Mouse (Mus musculus): ENCODE measurements around the gene Snrpg. TPM values are rescaled to one million over a fixed set of nuclear protein-coding genes. Genes with fewer than 3 reads are reported as not detected.
"Not testable (repeated sequence)": the region's sequence is repeated elsewhere in the genome, so short reads cannot be mapped to it uniquely, and the experiment has no call there.

Gene Snrpg
- 122 and 159 TPM in 2 replicates for polyA plus RNA-seq (2012; ENCODE audit: insufficient read depth, insufficient read length, missing spikeins)

DNA sequence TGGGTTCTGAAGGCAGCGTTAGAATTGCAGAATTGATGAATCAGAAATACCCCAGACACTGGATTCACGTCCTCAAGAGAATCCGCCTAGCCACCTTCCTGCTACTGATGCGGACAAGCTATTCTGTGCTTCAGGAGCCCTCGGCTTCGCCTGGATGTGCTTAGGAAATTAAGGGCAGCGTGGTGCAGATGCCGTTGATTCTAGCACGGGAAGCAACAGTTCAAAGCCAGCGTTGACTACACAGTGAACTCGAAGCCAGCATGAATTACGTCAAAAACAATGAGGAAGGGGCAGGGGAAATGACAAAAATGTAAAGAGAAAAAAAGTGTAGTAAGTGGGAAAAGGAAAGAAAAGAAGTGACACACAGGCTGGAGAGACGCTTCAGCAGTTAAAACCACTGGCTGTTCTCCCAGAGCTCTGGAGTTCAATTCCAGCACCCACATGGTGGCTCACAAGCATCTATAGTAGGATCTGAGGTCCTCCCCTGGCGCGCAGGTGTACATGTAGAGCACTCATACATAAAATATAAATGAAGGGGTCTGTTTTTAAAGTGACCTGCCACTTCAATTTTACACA is at the start of gene Snrpg:
TSS of gene Snrpg (plus strand) at position 541 of the 576 bp plus-strand sequence.
- H3K4me1 ChIP-seq (ENCODE audit: control insufficient read depth, insufficient read depth, low read length) = peaks cover 13% of the 10 kb centered on the region
- 0 out of 2 replicates have a peak, but pooled peaks have one; percentile 34 for TF ChIP-seq POLR2A (IDR thresholded peaks at IDR 0.05; ENCODE audit: borderline replicate concordance, low read depth, low read length)
- TF ChIP-seq CTCF (IDR thresholded peaks at IDR 0.05; ENCODE audit: low read depth, low read length) = no peak
- peak within 1 kb of the TSS; percentile 84 for H3K4me3 ChIP-seq (ENCODE audit: insufficient read depth, low read length)
- peak within 1 kb of the TSS; percentile 43 for H3K27ac ChIP-seq (ENCODE audit: insufficient read depth, low read depth, low read length)

DNA sequence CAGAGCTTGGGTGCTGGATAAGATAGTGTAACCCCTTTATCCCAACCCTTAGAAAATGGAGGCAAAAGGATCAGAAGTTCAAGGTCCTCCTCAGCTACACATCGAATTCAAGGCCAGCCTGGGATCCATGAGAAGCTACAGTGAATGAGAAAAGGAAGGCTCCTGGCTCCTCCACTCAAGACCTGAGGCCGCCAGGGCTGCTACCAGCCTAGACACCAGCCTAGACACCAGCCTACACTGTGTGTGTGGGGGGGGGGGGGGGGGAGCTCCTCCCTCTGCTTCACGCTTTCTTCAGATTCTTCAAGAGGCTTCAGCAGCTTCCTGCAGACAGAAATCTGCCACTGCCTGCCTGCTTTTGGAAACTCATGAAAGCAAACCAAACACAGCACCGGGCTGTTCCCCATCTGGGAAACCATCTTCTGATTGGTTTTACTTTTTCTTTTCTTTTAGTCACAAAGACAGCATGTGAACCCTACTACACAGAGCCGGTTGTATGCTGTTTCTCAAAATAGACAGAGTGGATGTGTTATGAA is 49.0 kb upstream of the Snrpg start:
- Histone ChIP-seq H3K4me3 (ENCODE audit: insufficient read depth, low read length) (no peak overlapping the region), H3K27ac (ENCODE audit: insufficient read depth, low read depth, low read length) (no peak overlapping the region), H3K4me1 (ENCODE audit: control insufficient read depth, insufficient read depth, low read length) (no peaks in the 10 kb centered on the region)
- TF ChIP-seq CTCF (IDR thresholded peaks at IDR 0.05; ENCODE audit: low read depth, low read length) (no peak), POLR2A (IDR thresholded peaks at IDR 0.05; ENCODE audit: borderline replicate concordance, low read depth, low read length) (no peak)

DNA sequence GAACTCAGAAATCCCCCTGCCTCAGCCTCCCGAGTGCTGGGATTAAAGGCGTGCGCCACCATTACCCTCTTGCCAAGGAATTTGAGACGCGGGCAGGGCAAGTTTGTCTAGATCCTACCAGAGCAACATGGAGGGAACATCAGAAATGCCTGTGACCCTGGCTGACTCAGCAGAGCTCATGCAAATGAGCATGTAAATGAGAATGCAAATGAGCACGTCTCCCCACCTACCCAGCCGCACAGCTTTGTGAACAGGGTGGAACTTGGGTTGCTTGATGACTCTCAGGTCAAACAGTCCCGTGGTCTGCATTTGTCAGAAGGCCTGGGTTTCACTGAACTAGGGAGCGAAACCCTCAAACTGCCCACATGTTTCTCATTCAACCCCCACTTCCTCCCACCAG is 48.1 kb upstream of the Snrpg start:
- TF ChIP-seq CTCF (IDR thresholded peaks at IDR 0.05; ENCODE audit: low read depth, low read length) (no peak), POLR2A (IDR thresholded peaks at IDR 0.05; ENCODE audit: borderline replicate concordance, low read depth, low read length) (no peak)
- no peaks in the 10 kb centered on the region for H3K4me1 ChIP-seq (ENCODE audit: control insufficient read depth, insufficient read depth, low read length)
- no peak overlapping the region for H3K27ac ChIP-seq (ENCODE audit: insufficient read depth, low read depth, low read length)
- no peak overlapping the region for H3K4me3 ChIP-seq (ENCODE audit: insufficient read depth, low read length)

DNA sequence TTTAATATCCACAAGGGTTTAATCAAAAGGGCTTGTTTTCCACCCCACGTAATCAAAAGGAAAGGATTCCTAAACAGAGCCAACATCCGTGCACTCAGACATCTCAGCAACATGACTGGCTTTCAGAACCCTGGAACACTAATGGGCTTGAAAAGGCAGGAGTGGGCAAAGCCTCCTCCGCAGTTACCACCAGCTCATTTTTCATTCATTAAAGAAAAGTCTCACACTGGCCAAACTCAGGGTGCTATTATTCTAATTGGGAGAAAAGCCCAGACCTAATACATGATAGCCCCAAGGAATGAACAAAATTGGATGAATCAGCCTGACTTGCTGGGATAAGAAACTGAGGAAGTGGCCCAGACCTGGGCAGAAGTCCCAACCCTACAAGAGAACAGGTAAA is 46.7 kb upstream of the Snrpg start:
- Histone ChIP-seq H3K27ac (ENCODE audit: insufficient read depth, low read depth, low read length) (no peak overlapping the region), H3K4me1 (ENCODE audit: control insufficient read depth, insufficient read depth, low read length) (no peaks in the 10 kb centered on the region), H3K4me3 (ENCODE audit: insufficient read depth, low read length) (no peak overlapping the region)
- TF ChIP-seq POLR2A (IDR thresholded peaks at IDR 0.05; ENCODE audit: borderline replicate concordance, low read depth, low read length) (no peak), CTCF (IDR thresholded peaks at IDR 0.05; ENCODE audit: low read depth, low read length) (no peak)

DNA sequence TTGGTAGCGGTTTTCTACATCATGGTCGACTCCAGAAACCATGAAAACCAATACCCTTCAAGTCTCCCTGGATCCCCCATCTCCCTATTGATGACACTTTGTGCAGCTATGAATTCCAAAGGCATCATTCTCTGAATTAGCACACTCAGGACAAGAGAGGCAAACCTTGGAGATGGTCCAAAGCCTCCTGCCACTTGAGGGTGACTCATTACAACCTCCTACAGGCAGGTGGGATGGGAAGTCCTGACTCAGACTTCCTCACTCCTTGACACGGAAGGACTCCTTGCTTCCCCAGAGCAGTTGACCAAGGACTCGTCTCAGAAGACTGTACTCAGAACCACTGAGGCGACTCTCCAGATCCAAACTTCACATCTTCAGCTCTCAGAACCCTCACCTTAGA is 45.5 kb upstream of the Snrpg start:
- no peak for TF ChIP-seq CTCF (IDR thresholded peaks at IDR 0.05; ENCODE audit: low read depth, low read length)
- no peak for TF ChIP-seq POLR2A (IDR thresholded peaks at IDR 0.05; ENCODE audit: borderline replicate concordance, low read depth, low read length)
- no peak overlapping the region for H3K4me3 ChIP-seq (ENCODE audit: insufficient read depth, low read length)
- no peaks in the 10 kb centered on the region for H3K4me1 ChIP-seq (ENCODE audit: control insufficient read depth, insufficient read depth, low read length)
- no peak overlapping the region for H3K27ac ChIP-seq (ENCODE audit: insufficient read depth, low read depth, low read length)

DNA sequence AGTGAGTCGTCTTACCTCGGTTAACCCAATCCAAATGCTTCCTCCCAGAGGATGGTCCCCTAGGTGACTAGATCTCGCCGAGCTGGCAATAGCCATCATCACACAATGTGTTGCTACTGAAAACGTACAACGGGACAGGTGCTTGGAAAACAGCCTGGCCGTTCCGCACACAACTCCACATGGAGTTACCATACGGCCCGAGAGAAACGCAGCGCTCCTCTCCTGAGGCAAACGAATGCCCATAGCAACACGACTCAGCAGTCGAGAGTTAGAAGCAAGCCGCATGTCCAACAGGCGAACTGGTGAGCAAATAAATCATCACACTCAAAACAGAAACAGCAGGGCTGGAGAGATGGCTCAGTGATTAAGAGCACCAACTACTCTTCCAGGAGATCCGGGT is 44.2 kb upstream of the Snrpg start:
- Histone ChIP-seq H3K27ac (ENCODE audit: insufficient read depth, low read depth, low read length) (no peak overlapping the region), H3K4me1 (ENCODE audit: control insufficient read depth, insufficient read depth, low read length) (no peaks in the 10 kb centered on the region), H3K4me3 (ENCODE audit: insufficient read depth, low read length) (no peak overlapping the region)
- TF ChIP-seq POLR2A (IDR thresholded peaks at IDR 0.05; ENCODE audit: borderline replicate concordance, low read depth, low read length) (no peak), CTCF (IDR thresholded peaks at IDR 0.05; ENCODE audit: low read depth, low read length) (no peak)

DNA sequence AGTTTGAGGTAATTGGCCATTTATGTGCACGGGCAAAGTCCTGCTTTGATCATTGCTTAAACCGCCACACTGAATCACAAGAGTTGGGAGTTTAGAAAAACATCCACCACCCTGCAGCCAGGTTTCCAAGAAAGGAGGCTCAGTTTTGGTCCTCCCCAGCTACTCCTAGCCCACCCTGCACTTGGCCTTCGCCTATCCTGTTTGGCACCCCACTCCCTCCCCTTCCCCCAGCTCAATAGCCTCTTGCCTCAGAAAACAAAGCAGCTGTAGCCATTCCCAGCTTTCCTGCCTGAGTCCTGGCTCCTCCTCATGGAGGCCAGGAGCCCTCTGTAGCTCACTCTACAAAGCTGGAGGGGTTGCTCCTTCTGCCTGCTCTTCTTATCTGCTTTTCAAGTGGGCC is 42.7 kb upstream of the Snrpg start:
- no peaks in the 10 kb centered on the region for H3K4me1 ChIP-seq (ENCODE audit: control insufficient read depth, insufficient read depth, low read length)
- no peak overlapping the region for H3K4me3 ChIP-seq (ENCODE audit: insufficient read depth, low read length)
- no peak overlapping the region for H3K27ac ChIP-seq (ENCODE audit: insufficient read depth, low read depth, low read length)
- TF ChIP-seq POLR2A (IDR thresholded peaks at IDR 0.05; ENCODE audit: borderline replicate concordance, low read depth, low read length) = no peak
- no peak for TF ChIP-seq CTCF (IDR thresholded peaks at IDR 0.05; ENCODE audit: low read depth, low read length)

DNA sequence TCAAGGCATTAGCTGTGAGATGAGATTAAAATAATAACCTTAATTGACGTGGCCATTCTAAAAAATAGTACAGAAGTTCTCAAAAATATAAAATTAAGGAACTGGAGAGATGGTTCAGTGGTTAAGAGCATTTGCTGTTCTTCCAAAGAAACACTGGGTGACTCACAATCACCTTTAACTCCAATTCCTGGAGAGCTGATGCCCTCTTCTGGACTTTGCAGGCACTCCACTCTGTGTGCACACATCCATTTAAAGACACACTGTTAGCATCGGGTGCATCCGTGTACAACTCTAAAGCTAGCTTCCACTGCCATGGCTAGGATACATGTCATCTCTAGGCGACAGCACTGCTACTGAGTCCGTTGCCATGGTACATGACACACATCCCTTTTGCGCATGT is 41.2 kb upstream of the Snrpg start:
- H3K4me1 ChIP-seq (ENCODE audit: control insufficient read depth, insufficient read depth, low read length) = no peaks in the 10 kb centered on the region
- H3K27ac ChIP-seq (ENCODE audit: insufficient read depth, low read depth, low read length) = no peak overlapping the region
- H3K4me3 ChIP-seq (ENCODE audit: insufficient read depth, low read length) = no peak overlapping the region
- no peak for TF ChIP-seq POLR2A (IDR thresholded peaks at IDR 0.05; ENCODE audit: borderline replicate concordance, low read depth, low read length)
- TF ChIP-seq CTCF (IDR thresholded peaks at IDR 0.05; ENCODE audit: low read depth, low read length) = no peak

DNA sequence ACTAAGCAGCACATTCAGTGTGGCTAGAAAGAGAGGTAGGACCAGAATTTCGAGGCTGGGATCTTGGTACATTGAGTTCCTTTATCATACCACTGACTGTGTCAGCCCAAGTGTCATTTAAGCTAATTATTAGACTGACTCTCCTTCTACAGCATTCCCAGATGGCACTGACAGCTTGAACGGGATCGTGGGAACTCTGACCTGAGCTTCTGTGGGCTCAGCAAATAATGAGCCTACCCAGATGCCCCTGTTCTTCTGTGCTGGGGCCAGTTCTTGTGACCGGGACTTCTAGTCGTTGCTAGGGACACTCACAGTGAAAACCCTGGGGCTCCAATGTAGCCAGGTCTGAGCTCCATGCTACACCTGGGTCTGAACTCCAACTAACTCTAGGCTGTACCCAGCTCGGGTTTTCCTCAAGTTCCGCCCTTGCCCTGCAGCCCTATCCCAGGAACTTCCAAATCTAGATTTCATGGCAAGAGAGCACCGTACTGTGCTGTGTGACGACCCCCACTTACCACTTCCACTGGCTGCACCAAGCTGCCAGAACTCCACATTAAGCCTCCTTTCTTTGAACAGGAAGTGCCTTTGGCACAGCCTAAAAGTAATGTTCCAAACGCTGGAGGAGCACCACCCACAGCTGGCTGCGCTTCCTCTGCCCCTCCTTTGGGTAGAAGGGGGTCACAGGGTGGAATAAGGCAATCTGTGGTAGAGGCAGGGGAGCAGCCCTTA is 35.8 kb upstream of the Snrpg start:
- TF ChIP-seq CTCF (IDR thresholded peaks at IDR 0.05; ENCODE audit: low read depth, low read length) = no peak
- TF ChIP-seq POLR2A (IDR thresholded peaks at IDR 0.05; ENCODE audit: borderline replicate concordance, low read depth, low read length) = no peak
- Histone ChIP-seq H3K27ac (ENCODE audit: insufficient read depth, low read depth, low read length) (no peak overlapping the region), H3K4me3 (ENCODE audit: insufficient read depth, low read length) (no peak overlapping the region), H3K4me1 (ENCODE audit: control insufficient read depth, insufficient read depth, low read length) (no peaks in the 10 kb centered on the region)

DNA sequence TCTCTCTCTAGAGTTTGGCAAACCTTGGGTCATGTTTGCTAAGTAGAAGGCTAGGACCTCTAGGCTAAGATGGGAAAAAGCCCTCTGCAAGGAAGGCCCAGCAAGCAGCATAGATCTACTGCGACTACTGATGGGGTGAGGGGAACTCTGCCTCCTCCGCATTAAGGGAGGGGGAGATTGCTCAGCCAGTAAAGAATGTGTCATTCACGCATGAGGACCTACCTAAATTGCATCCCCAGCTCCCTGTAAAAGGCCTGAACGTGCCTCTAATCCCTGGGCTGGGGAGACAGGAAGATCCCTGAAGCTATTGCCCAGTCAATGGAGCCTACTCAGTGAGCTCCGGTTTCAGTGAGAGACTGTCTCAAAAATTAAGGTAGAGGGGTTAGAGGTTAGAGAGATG is 35.2 kb upstream of the Snrpg start:
- Histone ChIP-seq H3K27ac (ENCODE audit: insufficient read depth, low read depth, low read length) (no peak overlapping the region), H3K4me3 (ENCODE audit: insufficient read depth, low read length) (no peak overlapping the region), H3K4me1 (ENCODE audit: control insufficient read depth, insufficient read depth, low read length) (no peaks in the 10 kb centered on the region)
- no peak for TF ChIP-seq CTCF (IDR thresholded peaks at IDR 0.05; ENCODE audit: low read depth, low read length)
- no peak for TF ChIP-seq POLR2A (IDR thresholded peaks at IDR 0.05; ENCODE audit: borderline replicate concordance, low read depth, low read length)

DNA sequence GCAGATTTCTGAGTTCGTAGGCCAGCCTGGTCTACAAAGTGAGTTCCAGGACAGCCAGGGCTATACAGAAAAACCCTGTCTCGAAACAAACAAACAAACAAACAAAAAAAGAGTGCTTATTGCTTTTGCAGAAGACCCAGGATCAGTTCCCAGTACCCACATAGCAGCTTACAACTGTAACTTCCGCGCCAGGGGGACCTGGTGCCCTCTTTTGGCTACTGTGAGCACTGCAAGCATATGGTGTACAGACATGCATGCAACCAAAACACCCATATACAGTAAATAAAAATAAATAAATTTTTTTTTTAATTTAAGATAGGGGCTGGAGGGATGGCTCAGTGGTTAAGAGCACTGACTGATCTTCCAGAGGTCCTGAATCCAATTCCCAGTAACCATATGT is 34.8 kb upstream of the Snrpg start:
- not testable (repeated sequence) for H3K4me1 ChIP-seq (ENCODE audit: control insufficient read depth, insufficient read depth, low read length); H3K4me3 ChIP-seq (ENCODE audit: insufficient read depth, low read length); H3K27ac ChIP-seq (ENCODE audit: insufficient read depth, low read depth, low read length)

Data from bone marrow macrophage, adult 2 months (primary cell).